Mouse (Mus musculus) heart, embryonic 11.5 days (tissue): Measurements from ENCODE around the gene Ttll12. TPM values are rescaled to one million over a fixed set of nuclear protein-coding genes. Genes with fewer than 3 reads are reported as not detected.

ENCODE experiments used
- ATAC-seq: fragments of 200-750 bp; cut with Nextera tagmentation; replicated peaks from 2 replicates; pipeline ENCODE4 v1.8.0; 2017; ENCODE audit warnings: moderate library complexity; ENCODE audit not compliant: insufficient number of reproducible peaks, low FRiP score, low TSS enrichment
- H3K27ac ChIP-seq: fragments of 300-500 bp; sonication (generic); 2 replicates; pipeline ENCODE4 v1.5.1; 2014; ENCODE audit warnings: mild to moderate bottlenecking, low read depth, low read length
- H3K27me3 ChIP-seq: fragments of 300-500 bp; sonication (generic); 2 replicates; pipeline ENCODE4 v1.6.1; 2014; ENCODE audit warnings: mild to moderate bottlenecking, low read length, mixed read lengths; ENCODE audit not compliant: control insufficient read depth, insufficient read depth
- H3K36me3 ChIP-seq: fragments of 300-500 bp; sonication (generic); 2 replicates; pipeline ENCODE4 v1.6.1; 2014; ENCODE audit warnings: mild to moderate bottlenecking, low read length, moderate library complexity, mixed read lengths; ENCODE audit not compliant: control insufficient read depth, insufficient read depth
- H3K4me1 ChIP-seq: fragments of 300-500 bp; sonication (generic); 2 replicates; pipeline ENCODE4 v1.6.1; 2014; ENCODE audit warnings: low read length; ENCODE audit not compliant: control insufficient read depth, insufficient read depth
- H3K4me2 ChIP-seq: fragments of 300-500 bp; sonication (generic); 2 replicates; pipeline ENCODE4 v1.6.1; 2014; ENCODE audit warnings: mild to moderate bottlenecking, moderate library complexity
- H3K4me3 ChIP-seq: fragments of 300-500 bp; sonication (generic); 2 replicates; pipeline ENCODE4 v1.5.1; 2014; ENCODE audit warnings: low read depth, low read length
- H3K9ac ChIP-seq: fragments of 300-500 bp; sonication (generic); 2 replicates; pipeline ENCODE4 v1.6.1; 2014; ENCODE audit warnings: mild to moderate bottlenecking, low read depth, low read length, moderate library complexity
- H3K9me3 ChIP-seq: fragments of 300-500 bp; sonication (generic); replicated peaks from 2 replicates; pipeline ENCODE4 v1.6.1; 2016; ENCODE audit warnings: low read length; ENCODE audit not compliant: control insufficient read depth
- WGBS: fragments of 180-500 bp; shearing (Covaris S2); extraction: QIAGEN DNeasy Blood & Tissue Kit; methylation state at CpG from one replicate; pipeline ENCODE4 v1.1.7; 2014; ENCODE audit not compliant: insufficient replicate concordance; 5-methylcytosine and 5-hydroxymethylcytosine counted together
- polyA plus RNA-seq: library from polyadenylated mRNA; unstranded; fragments of >200 nt; fragmentation: Nextera tagmentation; extraction: Ambion mirVana; gene quantifications from 2 replicates; pipeline ENCODE4 v1.2.1, GENCODE M21; 2014

Gene Ttll12
- polyA plus RNA-seq, 1 experiment from 2014 or later = 30.4 TPM

- H3K27ac ChIP-seq = no peak overlapping the region
- H3K4me3 ChIP-seq = no peak overlapping the region
- H3K9me3 ChIP-seq = no peaks in the 10 kb centered on the region
- 81% methylated on average over 12 of the region's 13 CpGs for WGBS
- no peak overlapping the region for H3K4me2 ChIP-seq
- H3K9ac ChIP-seq = no peak overlapping the region
- no peak for ATAC-seq
- H3K4me1 ChIP-seq = no peaks in the 10 kb centered on the region
- H3K27me3 ChIP-seq = no peaks in the 10 kb centered on the region
- no peaks in the 10 kb centered on the region for H3K36me3 ChIP-seq
Measured at GRCm38 (mm10) chr15:83602372-83603045, 7.6 kb upstream of the Ttll12 start.

DNA sequence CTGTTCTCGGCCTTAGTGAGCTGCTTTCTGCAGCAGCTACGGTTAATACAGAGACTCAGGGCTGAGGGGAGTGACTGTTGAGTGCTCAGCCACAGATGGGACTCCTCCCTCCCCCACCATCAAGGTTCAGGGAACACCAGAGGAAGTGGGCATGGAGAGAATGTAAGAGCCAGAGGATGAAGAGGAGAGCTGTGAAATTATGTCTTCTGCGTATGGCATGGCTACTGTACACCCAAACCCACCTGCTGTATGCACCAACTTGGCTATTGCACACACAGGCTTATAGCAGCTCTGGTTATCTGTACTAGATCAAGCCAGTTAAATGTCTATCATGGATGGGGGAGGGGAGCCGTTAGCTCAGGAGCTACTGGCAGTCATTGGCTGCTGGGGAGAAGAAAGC lies 6.2 kb upstream of the Ttll12 start:
- Histone ChIP-seq H3K4me3 (no peak overlapping the region), H3K9ac (no peak overlapping the region), H3K4me2 (no peak overlapping the region), H3K27me3 (no peaks in the 10 kb centered on the region), H3K36me3 (no peaks in the 10 kb centered on the region), H3K4me1 (no peaks in the 10 kb centered on the region), H3K27ac (no peak overlapping the region), H3K9me3 (no peaks in the 10 kb centered on the region)
- 72% methylated on average over 4 of the region's 4 CpGs for WGBS
- no peak for ATAC-seq

DNA sequence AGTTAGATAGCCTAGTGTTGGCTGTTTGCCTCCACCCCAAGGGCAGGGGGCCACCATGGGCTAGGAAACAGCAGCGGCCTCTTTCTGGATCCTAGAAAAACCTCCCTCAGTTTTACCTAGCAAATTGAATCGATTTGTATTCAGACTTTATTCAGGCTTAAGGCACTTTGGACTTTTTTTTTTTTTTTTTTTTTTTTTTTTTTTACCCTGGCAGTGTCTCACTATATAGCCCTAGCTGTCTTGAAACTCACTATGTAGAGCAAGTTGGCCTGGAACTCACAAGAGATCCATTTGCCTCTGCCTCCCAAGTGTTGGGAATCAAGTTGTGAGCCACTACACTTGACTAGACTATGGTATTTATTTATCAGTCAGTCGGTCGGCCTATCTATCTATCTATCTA lies 1.9 kb upstream of the Ttll12 start:
- Histone ChIP-seq H3K36me3 (no peaks in the 10 kb centered on the region), H3K4me1 (peaks cover 17% of the 10 kb centered on the region), H3K9me3 (no peaks in the 10 kb centered on the region), H3K4me3 (no peak overlapping the region), H3K27ac (no peak overlapping the region), H3K4me2 (no peak overlapping the region), H3K27me3 (no peaks in the 10 kb centered on the region), H3K9ac (no peak overlapping the region)
- 85% methylated on average over 4 of the region's 4 CpGs for WGBS
- no peak for ATAC-seq

DNA sequence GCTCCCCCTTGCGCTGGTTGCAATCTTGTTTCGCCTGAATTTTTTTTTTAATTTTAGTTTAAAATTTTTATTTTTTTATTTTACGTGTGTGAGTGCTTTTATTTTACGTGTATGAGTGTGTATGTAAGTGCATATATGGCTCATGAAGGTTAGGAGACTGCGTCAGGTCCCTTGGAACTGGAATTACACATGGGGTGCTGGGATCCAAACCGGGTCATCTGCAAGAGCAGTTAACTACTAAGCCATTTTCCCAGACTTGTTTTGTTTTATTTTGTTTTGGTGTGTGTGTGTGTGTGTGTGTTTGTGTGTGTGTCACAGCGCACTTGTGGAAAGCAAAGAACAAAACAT lies 381 bp upstream of the Ttll12 start:
- Histone ChIP-seq H3K9ac (peak overlapping the region; percentile 82), H3K27ac (0 out of 2 replicates have a peak overlapping the region, but pooled peaks have one; percentile 73), H3K9me3 (no peaks in the 10 kb centered on the region), H3K4me2 (peak overlapping the region; percentile 83), H3K27me3 (no peaks in the 10 kb centered on the region), H3K4me1 (peaks cover 20% of the 10 kb centered on the region), H3K4me3 (peak overlapping the region; percentile 56), H3K36me3 (no peaks in the 10 kb centered on the region)
- no peak for ATAC-seq
- WGBS = 38% methylated on average over 7 of the region's 7 CpGs

DNA sequence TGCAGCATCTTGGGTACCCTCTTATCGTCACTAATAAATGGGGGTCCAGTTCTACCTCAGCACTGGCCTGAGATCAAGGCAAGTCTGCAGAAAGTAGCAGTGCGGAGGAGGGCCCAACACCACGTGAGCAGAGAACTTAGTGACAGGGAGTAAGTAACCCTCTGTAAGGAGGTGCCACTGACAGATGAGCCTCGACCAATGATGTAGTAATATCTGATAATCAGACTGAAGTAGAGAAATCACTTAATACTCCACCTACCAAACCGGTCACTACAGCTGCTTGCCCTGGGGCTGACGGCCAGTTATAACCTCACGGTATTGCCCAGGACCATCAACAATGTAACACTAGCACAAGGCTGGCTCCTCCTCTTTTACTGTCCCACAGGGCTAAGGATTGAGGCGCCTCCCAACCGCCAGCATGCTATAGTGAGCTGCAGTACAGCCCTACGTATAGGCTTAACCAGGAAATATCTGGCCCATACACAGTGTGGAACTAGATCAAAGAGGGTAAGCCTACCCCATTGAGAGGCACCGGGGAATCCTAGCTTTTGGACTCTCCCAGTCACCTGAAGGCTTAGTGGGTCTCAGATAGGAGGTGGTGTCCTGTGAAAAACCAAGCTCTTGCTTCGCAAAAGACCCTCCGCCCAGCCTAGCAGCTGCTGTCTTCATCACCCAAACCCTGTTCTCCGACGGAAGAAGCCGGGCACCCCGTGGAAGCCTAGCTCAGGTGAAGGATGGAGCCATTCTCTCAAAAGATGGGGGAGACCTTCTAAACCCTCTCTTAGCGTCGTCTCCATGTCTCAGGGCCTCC lies 1.1 kb downstream of the Ttll12 start:
- 9% methylated on average over 19 of the region's 19 CpGs for WGBS
- peak; percentile 68 for ATAC-seq
- Histone ChIP-seq H3K27me3 (no peaks in the 10 kb centered on the region), H3K9ac (peak overlapping the region; percentile 82), H3K9me3 (no peaks in the 10 kb centered on the region), H3K4me1 (peaks cover 20% of the 10 kb centered on the region), H3K27ac (peak overlapping the region; percentile 36), H3K4me3 (peak overlapping the region; percentile 56), H3K4me2 (peak overlapping the region; percentile 83), H3K36me3 (no peaks in the 10 kb centered on the region)

DNA sequence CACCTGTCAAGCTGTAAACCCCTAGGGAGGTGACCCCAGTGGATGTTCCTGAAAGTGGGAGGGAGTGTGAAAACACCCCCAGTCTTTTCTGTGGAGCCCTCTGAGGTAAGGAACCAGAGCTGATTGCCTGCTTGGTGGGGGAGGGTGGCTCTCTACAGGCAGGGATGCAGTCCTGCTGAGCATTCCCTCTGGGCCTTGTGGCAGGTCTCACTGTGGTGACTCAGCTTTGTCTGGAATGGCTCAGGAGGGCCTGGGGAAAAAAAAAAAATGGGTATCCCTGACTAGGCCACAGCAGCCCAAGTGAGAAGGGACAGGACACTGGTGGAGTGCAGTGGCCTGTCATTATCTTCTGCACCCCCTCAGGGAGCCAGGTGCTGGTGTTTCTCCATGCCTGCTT lies 1.8 kb downstream of the Ttll12 start:
- ATAC-seq = no peak
- peak overlapping the region; percentile 83 for H3K4me2 ChIP-seq
- H3K9ac ChIP-seq = peak overlapping the region; percentile 82
- 0 out of 2 replicates have a peak, but pooled peaks cover under 1% of the 10 kb centered on the region for H3K36me3 ChIP-seq
- H3K27me3 ChIP-seq = no peaks in the 10 kb centered on the region
- H3K27ac ChIP-seq = peak overlapping the region; percentile 36
- H3K9me3 ChIP-seq = no peaks in the 10 kb centered on the region
- peak overlapping the region; percentile 56 for H3K4me3 ChIP-seq
- peaks cover 20% of the 10 kb centered on the region for H3K4me1 ChIP-seq

DNA sequence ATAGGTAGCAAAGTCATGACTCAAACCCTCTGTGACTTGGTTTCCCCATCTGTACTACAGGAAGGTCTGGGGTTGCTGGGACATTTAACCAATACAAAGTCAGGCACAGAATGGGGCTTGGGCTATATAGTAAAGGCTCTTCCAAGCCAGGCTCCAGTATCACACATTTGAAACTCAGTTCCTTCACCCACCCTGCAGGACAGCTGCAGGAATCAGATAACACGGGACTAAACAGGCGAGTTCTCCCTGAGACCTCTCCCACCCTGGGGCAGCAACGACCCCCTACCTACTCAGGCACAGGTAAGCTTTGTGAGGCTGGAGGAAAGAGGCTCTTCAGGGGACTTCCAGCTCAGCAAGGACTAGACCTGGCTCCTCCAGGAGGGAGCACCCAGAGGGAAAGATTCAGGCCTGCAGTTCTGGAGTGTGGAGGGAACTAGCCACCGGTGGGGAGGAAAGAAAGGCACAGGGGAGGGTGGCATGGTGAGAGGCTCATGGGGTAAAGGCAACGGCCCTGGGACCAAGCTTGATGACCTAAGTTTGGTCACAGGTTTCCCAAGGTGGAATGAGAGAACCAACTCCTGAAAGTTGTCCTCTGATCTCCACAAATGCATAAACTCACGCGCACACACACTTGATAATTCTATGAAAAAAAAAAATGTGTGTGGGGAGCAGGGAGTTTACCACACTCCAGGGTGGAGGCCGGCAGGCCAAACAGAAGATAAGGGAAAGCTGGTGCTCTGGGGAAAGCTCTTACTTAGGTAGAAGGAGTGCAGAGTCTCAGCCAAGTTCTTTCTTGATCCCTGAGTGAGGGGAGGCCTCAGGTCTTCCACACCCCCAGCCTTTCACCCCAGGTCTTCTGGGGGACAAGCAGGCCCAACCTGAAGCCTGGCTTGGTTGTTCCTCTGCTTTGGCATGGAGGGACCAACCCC lies 2.4 kb downstream of the Ttll12 start:
- Histone ChIP-seq H3K4me2 (peak overlapping the region; percentile 83), H3K27me3 (no peaks in the 10 kb centered on the region), H3K9ac (peak overlapping the region; percentile 82; the same call in 1 of the 2 replicates), H3K4me1 (peaks cover 20% of the 10 kb centered on the region), H3K4me3 (peak overlapping the region; percentile 56; the same call in 1 of the 2 replicates), H3K9me3 (no peaks in the 10 kb centered on the region), H3K27ac (peak overlapping the region; percentile 67), H3K36me3 (peaks cover 3% of the 10 kb centered on the region; the same call in 1 of the 2 replicates)
- 40% methylated on average over 8 of the region's 8 CpGs for WGBS
- ATAC-seq = no peak

DNA sequence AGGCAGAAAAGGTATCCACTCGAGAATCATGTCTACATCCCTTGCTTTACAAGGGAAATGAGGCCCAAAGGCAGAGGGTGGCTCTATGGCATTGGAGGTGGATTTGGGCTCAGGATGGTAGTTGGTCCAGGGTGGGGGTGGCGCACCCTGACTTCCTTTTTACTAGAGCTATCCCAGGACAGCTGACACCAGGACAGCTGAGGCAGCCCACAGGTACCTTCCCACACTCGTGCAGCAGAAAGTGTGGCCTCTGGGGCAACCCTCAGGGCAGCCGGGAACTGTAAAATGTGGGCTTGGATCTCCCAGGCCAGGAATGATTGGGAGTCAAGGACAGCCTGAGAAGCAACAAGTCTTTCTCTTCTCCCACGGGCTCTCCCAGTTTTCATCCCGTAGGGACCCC lies 3.2 kb downstream of the Ttll12 start:
- Histone ChIP-seq H3K4me3 (no peak overlapping the region), H3K4me1 (peaks cover 20% of the 10 kb centered on the region), H3K9me3 (no peaks in the 10 kb centered on the region), H3K27ac (no peak overlapping the region), H3K9ac (0 out of 2 replicates have a peak overlapping the region, but pooled peaks have one; percentile 29), H3K27me3 (no peaks in the 10 kb centered on the region), H3K4me2 (peak overlapping the region; percentile 17; the same call in 1 of the 2 replicates), H3K36me3 (peaks cover 9% of the 10 kb centered on the region)
- 82% methylated on average over 6 of the region's 6 CpGs for WGBS
- no peak for ATAC-seq
